Mouse (Mus musculus) cerebellum, adult 2 months (tissue): Measurements from ENCODE around the gene Eed.

Source experiments
- CTCF ChIP-seq: fragments of 200-500 bp; IDR thresholded peaks from 2 replicates; pipeline ENCODE4 v1.5.1; 2011; ENCODE audit warnings: low read depth, mild to moderate bottlenecking, control low read depth, low read length, moderate library complexity, borderline replicate concordance; ENCODE audit not compliant: insufficient read depth
- POLR2A ChIP-seq: fragments of 200-500 bp; IDR thresholded peaks from 2 replicates; pipeline ENCODE4 v1.6.1; 2011; ENCODE audit warnings: low read length, control low read depth, borderline replicate concordance; ENCODE audit not compliant: insufficient read depth

DNA sequence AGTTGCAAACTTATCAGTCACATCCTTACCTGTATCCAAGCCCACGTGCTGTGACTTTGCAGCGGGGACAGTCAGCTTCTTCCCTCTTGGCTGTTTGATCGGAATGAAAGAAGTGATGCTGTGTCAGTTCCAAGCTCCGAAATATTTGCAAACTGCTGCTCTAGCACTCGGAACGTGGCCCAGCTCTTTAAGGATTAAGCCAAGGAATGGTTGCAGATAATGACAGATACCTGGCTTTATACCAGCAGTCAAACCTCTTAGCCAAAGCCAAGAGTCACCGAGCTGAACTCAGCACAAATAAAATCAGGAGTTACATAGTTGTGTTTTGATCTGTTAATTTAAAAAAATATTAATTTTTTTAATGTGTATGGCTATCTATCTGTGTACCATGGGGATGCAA, 32.8 kb downstream of the Eed start:
- no peak for TF ChIP-seq POLR2A
- TF ChIP-seq CTCF = no peak
